Mouse (Mus musculus) hindbrain, embryonic 15.5 days (tissue): ENCODE data around the gene 1700021F05Rik. TPM values are rescaled to one million over a fixed set of nuclear protein-coding genes. Genes with fewer than 3 reads are reported as not detected.

Experiments used
- ATAC-seq: fragments of 200-750 bp; cut with Nextera tagmentation; 2 replicates; pipeline ENCODE4 v1.8.0; 2017; ENCODE audit warnings: low read depth, moderate number of reproducible peaks, moderate TSS enrichment; ENCODE audit not compliant: low FRiP score
- H3K27ac ChIP-seq: fragments of 300-500 bp; sonication (generic); replicated peaks from 2 replicates; pipeline ENCODE4 v1.5.1; 2015; ENCODE audit warnings: mild to moderate bottlenecking, inconsistent platforms
- H3K27me3 ChIP-seq: fragments of 300-500 bp; sonication (generic); 2 replicates; pipeline ENCODE4 v1.6.1; 2015; ENCODE audit warnings: control low read depth, inconsistent platforms
- H3K36me3 ChIP-seq: fragments of 300-500 bp; sonication (generic); 2 replicates; pipeline ENCODE4 v1.6.1; 2015; ENCODE audit warnings: control low read depth, inconsistent platforms
- H3K4me1 ChIP-seq: fragments of 300-500 bp; sonication (generic); replicated peaks from 2 replicates; pipeline ENCODE4 v1.6.1; 2015; ENCODE audit warnings: control low read depth, inconsistent platforms
- H3K4me2 ChIP-seq: fragments of 300-500 bp; sonication (generic); 2 replicates; pipeline ENCODE4 v1.6.1; 2015; ENCODE audit warnings: moderate library complexity, mild to moderate bottlenecking, inconsistent platforms
- H3K4me3 ChIP-seq: fragments of 300-500 bp; sonication (generic); 2 replicates; pipeline ENCODE4 v1.5.1; 2015; ENCODE audit warnings: mild to moderate bottlenecking, inconsistent platforms
- H3K9ac ChIP-seq: fragments of 300-500 bp; sonication (generic); 2 replicates; pipeline ENCODE4 v1.6.1; 2015; ENCODE audit warnings: inconsistent platforms
- H3K9me3 ChIP-seq: fragments of 300-500 bp; sonication (generic); 2 replicates; pipeline ENCODE4 v1.6.1; 2016; ENCODE audit warnings: control low read depth, inconsistent platforms
- WGBS: fragments of 180-500 bp; shearing (Covaris S2); methylation state at CpG from one replicate; pipeline ENCODE4 v1.1.7; 2015; 5-methylcytosine and 5-hydroxymethylcytosine counted together
- polyA plus RNA-seq: library from polyadenylated mRNA; unstranded; fragments of >200 nt; fragmentation: Nextera tagmentation; extraction: Ambion mirVana; gene quantifications from 2 replicates; pipeline ENCODE4 v1.2.1, GENCODE M21; 2015

Gene 1700021F05Rik
- polyA plus RNA-seq, 1 experiment from 2014 or later, result 68.1 TPM

DNA sequence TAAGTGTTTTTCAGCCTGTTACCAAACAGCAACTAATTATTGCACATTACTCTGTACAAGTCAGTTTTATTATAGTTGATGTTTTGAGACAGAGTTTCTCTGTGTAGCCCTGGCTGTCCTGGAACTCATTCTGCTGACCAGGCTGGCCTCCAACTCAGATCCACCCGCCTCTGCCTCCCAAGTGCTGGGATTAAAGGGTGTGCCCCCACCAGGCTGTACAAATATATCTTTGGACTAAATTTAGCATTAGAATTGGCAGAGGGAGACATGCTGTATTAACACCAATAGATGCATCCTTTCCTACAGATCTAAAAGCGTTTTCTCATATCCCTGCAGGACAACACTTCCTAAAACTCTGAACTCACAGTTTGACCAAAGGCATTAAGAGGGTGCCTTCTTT is 33.6 kb upstream of the 1700021F05Rik start:
- Histone ChIP-seq H3K36me3 (no peaks in the 10 kb centered on the region), H3K4me2 (no peak overlapping the region), H3K27me3 (no peaks in the 10 kb centered on the region), H3K4me1 (peaks cover 11% of the 10 kb centered on the region), H3K9me3 (no peaks in the 10 kb centered on the region), H3K27ac (no peak overlapping the region), H3K9ac (no peak overlapping the region), H3K4me3 (no peak overlapping the region)
- 85% methylated on average over 2 of the region's 2 CpGs for WGBS
- no peak for ATAC-seq

- Histone ChIP-seq H3K36me3 (no peaks in the 10 kb centered on the region), H3K27me3 (no peaks in the 10 kb centered on the region), H3K4me1 (no peaks in the 10 kb centered on the region), H3K27ac (no peak overlapping the region), H3K9me3 (no peaks in the 10 kb centered on the region), H3K4me2 (no peak overlapping the region), H3K4me3 (no peak overlapping the region), H3K9ac (no peak overlapping the region)
- ATAC-seq, result no peak
- 89% methylated on average over 2 of the region's 2 CpGs for WGBS
These were observed 20.5 kb upstream of the 1700021F05Rik start for GRCm38 (mm10) chr10:43561311-43561710.

DNA sequence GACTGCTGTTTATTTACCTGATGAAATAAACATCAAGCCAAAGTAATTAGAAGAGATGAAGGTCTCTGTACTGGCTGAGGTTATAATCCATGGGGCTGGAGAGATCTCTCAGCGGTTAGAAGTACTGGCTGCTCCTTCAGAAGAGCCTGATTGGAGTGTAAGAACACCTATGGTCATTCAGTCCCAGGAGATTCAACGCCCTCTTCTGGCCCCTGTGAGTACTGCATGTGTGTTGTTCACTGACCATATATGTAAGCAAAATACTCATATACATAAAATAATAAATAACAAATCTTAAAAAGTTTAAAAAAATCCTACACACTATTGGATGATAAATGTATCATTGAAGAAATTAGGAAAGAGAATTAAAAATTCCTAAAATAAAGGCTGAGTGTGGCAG is 20.0 kb upstream of the 1700021F05Rik start:
- no peaks in the 10 kb centered on the region for H3K36me3 ChIP-seq
- H3K4me2 ChIP-seq, result no peak overlapping the region
- H3K27me3 ChIP-seq, result no peaks in the 10 kb centered on the region
- H3K27ac ChIP-seq, result no peak overlapping the region
- WGBS, result 33% methylated on average over 2 of the region's 2 CpGs
- H3K9ac ChIP-seq, result no peak overlapping the region
- H3K4me3 ChIP-seq, result no peak overlapping the region
- no peak for ATAC-seq
- no peaks in the 10 kb centered on the region for H3K4me1 ChIP-seq
- no peaks in the 10 kb centered on the region for H3K9me3 ChIP-seq

DNA sequence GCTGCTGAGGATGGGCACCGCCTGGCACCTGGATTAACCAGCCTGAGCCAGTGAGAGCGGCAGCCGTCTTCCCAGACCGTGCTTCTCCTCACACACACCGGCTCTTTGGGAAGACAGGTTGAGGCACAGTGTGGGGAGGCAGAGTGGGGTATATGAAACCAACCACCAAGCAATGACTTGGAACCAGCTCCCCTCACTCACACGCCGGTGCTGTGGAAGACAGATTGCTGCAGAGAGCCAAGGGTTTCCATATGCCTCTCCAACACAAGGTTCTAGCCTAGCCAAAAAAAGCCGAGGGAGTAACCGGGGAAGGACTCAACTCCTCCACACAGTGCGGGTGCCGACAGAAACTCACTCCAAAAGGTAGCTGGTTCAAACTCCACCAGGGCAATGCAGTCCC is 18.5 kb upstream of the 1700021F05Rik start:
- H3K4me2 ChIP-seq, result no peak overlapping the region
- no peaks in the 10 kb centered on the region for H3K4me1 ChIP-seq
- WGBS, result 83% methylated on average over 11 of the region's 11 CpGs
- no peak overlapping the region for H3K9ac ChIP-seq
- no peak overlapping the region for H3K27ac ChIP-seq
- H3K36me3 ChIP-seq, result no peaks in the 10 kb centered on the region
- H3K9me3 ChIP-seq, result no peaks in the 10 kb centered on the region
- no peak for ATAC-seq
- H3K4me3 ChIP-seq, result no peak overlapping the region
- H3K27me3 ChIP-seq, result no peaks in the 10 kb centered on the region

- Histone ChIP-seq H3K4me1 (no peaks in the 10 kb centered on the region), H3K27me3 (no peaks in the 10 kb centered on the region), H3K4me2 (no peak overlapping the region), H3K9me3 (no peaks in the 10 kb centered on the region), H3K4me3 (no peak overlapping the region), H3K27ac (no peak overlapping the region), H3K9ac (no peak overlapping the region), H3K36me3 (no peaks in the 10 kb centered on the region)
- no peak for ATAC-seq
- 89% methylated on average over 5 of the region's 5 CpGs for WGBS
These were observed 16.9 kb upstream of the 1700021F05Rik start for GRCm38 (mm10) chr10:43557630-43558165.

- Histone ChIP-seq H3K27me3 (no peaks in the 10 kb centered on the region), H3K4me3 (no peak overlapping the region), H3K9ac (no peak overlapping the region), H3K27ac (peak overlapping the region; percentile 64), H3K4me1 (peaks cover 10% of the 10 kb centered on the region), H3K4me2 (no peak overlapping the region), H3K36me3 (no peaks in the 10 kb centered on the region), H3K9me3 (no peaks in the 10 kb centered on the region)
- ATAC-seq, result peak; percentile 69
- 27% methylated on average over 3 of the region's 3 CpGs for WGBS
These were observed 10.6 kb upstream of the 1700021F05Rik start for GRCm38 (mm10) chr10:43551388-43551787.

DNA sequence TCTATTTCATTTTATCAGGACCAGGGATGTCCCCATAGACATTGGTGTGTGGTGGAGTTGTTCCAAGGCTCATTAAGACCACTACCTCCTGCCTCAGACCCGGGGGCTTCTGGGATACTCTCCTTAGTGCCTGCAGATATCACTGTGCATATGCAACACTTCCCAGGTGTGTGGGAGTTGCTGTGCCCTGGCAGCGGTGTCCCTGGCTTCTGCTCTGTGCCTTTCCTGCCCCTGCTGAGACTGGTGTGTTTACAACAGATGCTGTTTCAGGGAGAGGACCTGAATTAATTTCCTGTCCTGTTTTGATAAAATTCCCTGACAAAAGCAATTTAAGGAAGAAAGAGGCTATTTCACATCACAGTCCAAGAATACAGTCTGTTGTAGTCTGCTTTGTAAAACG is 10.1 kb upstream of the 1700021F05Rik start:
- peaks cover 10% of the 10 kb centered on the region for H3K4me1 ChIP-seq
- ATAC-seq, result no peak; the same call in 1 of the 2 replicates
- no peak overlapping the region for H3K9ac ChIP-seq
- no peaks in the 10 kb centered on the region for H3K36me3 ChIP-seq
- H3K9me3 ChIP-seq, result no peaks in the 10 kb centered on the region
- H3K27ac ChIP-seq, result peak overlapping the region; percentile 64
- H3K4me2 ChIP-seq, result no peak overlapping the region
- whole genome bisulfite sequencing, result 22% methylated on average over 3 of the region's 3 CpGs
- no peak overlapping the region for H3K4me3 ChIP-seq
- no peaks in the 10 kb centered on the region for H3K27me3 ChIP-seq

- WGBS, result 63% methylated on average over 5 of the region's 5 CpGs
- no peak for ATAC-seq
- H3K4me3 ChIP-seq, result no peak overlapping the region
- no peak overlapping the region for H3K9ac ChIP-seq
- H3K36me3 ChIP-seq, result no peaks in the 10 kb centered on the region
- peaks cover 10% of the 10 kb centered on the region for H3K4me1 ChIP-seq
- no peaks in the 10 kb centered on the region for H3K27me3 ChIP-seq
- no peaks in the 10 kb centered on the region for H3K9me3 ChIP-seq
- H3K27ac ChIP-seq, result no peak overlapping the region
- H3K4me2 ChIP-seq, result no peak overlapping the region
These were observed 8.6 kb upstream of the 1700021F05Rik start for GRCm38 (mm10) chr10:43549411-43549810.

- peak overlapping the region; percentile 67 for H3K4me2 ChIP-seq
- H3K36me3 ChIP-seq, result no peaks in the 10 kb centered on the region
- peaks cover 15% of the 10 kb centered on the region for H3K4me1 ChIP-seq
- 52% methylated on average over 7 of the region's 8 CpGs for WGBS
- no peak overlapping the region for H3K27ac ChIP-seq
- H3K9ac ChIP-seq, result no peak overlapping the region
- peak; percentile 51 for ATAC-seq
- peak overlapping the region; percentile 86 for H3K4me3 ChIP-seq
- H3K27me3 ChIP-seq, result no peaks in the 10 kb centered on the region
- H3K9me3 ChIP-seq, result no peaks in the 10 kb centered on the region
These were observed 355 bp upstream of the 1700021F05Rik start for GRCm38 (mm10) chr10:43541153-43541544.

- H3K4me1 ChIP-seq, result peaks cover 15% of the 10 kb centered on the region
- no peaks in the 10 kb centered on the region for H3K9me3 ChIP-seq
- 19% methylated on average over 12 of the region's 12 CpGs for WGBS
- no peaks in the 10 kb centered on the region for H3K36me3 ChIP-seq
- ATAC-seq, result no peak
- no peak overlapping the region for H3K27ac ChIP-seq
- peak overlapping the region; percentile 67 for H3K4me2 ChIP-seq
- peak overlapping the region; percentile 86 for H3K4me3 ChIP-seq
- H3K27me3 ChIP-seq, result no peaks in the 10 kb centered on the region
- H3K9ac ChIP-seq, result peak overlapping the region; percentile 90
These were observed 966 bp downstream of the 1700021F05Rik start for GRCm38 (mm10) chr10:43539746-43540310.

DNA sequence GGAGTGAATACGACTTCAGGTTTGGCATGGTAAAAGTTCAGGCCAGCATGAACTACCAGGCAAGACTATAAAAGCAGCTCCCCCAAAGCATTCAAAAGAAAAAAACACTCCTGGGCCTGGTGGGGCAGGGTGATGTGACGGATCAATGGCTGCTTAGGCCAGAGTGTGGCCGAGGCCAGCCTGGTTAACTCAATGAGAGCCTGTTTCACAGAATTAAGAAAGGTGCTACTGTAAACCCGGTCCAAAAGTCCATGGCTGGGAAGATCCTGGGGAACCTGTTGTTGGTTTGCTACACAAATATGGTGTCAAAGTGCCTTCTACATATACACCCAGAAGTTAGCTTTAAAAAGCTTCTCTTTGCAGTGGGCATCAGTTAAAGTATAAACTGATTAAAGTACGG is 2.0 kb downstream of the 1700021F05Rik start:
- ATAC-seq, result no peak
- no peak overlapping the region for H3K9ac ChIP-seq
- H3K4me1 ChIP-seq, result peaks cover 15% of the 10 kb centered on the region
- no peaks in the 10 kb centered on the region for H3K27me3 ChIP-seq
- H3K4me2 ChIP-seq, result no peak overlapping the region
- H3K9me3 ChIP-seq, result no peaks in the 10 kb centered on the region
- H3K27ac ChIP-seq, result no peak overlapping the region
- no peak overlapping the region for H3K4me3 ChIP-seq
- no peaks in the 10 kb centered on the region for H3K36me3 ChIP-seq
- 90% methylated on average over 5 of the region's 5 CpGs for WGBS

GRCm38 (mm10) chr10:43537652-43538051 is 3.1 kb downstream of the 1700021F05Rik start:
- H3K9me3 ChIP-seq, result no peaks in the 10 kb centered on the region
- 95% methylated on average over 7 of the region's 7 CpGs for WGBS
- ATAC-seq, result no peak

GRCm38 (mm10) chr10:43534382-43534781 is 6.4 kb downstream of the 1700021F05Rik start:
- Histone ChIP-seq H3K27ac (no peak overlapping the region), H3K36me3 (peaks cover 29% of the 10 kb centered on the region), H3K9me3 (no peaks in the 10 kb centered on the region), H3K4me3 (no peak overlapping the region), H3K27me3 (no peaks in the 10 kb centered on the region), H3K4me2 (no peak overlapping the region), H3K4me1 (peaks cover 7% of the 10 kb centered on the region), H3K9ac (no peak overlapping the region)
- 97% methylated on average over 1 of the region's 1 CpGs for WGBS
- ATAC-seq, result no peak

More at GRCm38 (mm10) chr10:43537652-43538051, 3.1 kb downstream of the 1700021F05Rik start:
- Histone ChIP-seq H3K4me3 (no peak overlapping the region), H3K4me1 (peaks cover 15% of the 10 kb centered on the region), H3K4me2 (no peak overlapping the region), H3K27me3 (no peaks in the 10 kb centered on the region), H3K9ac (no peak overlapping the region), H3K36me3 (peaks cover 4% of the 10 kb centered on the region), H3K27ac (no peak overlapping the region)
